In genomic region chr5:3516481-3517075, GRCm38 (mm10) we compare ENCODE assay signal across 8 mouse cellular contexts. TPM values are rescaled to one million over a fixed set of nuclear protein-coding genes. Genes with fewer than 3 reads are reported as not detected.
A peak's percentile ranks its signal among the peaks of the same experiment; 100 is the strongest.
DNase-seq lines count a peak whose midpoint lies in the region; ATAC-seq lines count a peak whose summit lies in the region.

No protein-coding gene starts in this region.

- no peak overlapping the region for H3K4me2 ChIP-seq in liver, embryonic 16.5 days (ENCODE audit: low read depth, low read length)
- no peak overlapping the region for H3K4me2 ChIP-seq in liver, embryonic 11.5 days

- H3K36me3 ChIP-seq in liver, embryonic 16.5 days (ENCODE audit: control insufficient read depth, insufficient read depth): peaks cover 11% of the 10 kb centered on the region
- peaks cover 8% of the 10 kb centered on the region; the same call in 1 of the 2 replicates for H3K36me3 ChIP-seq in liver, embryonic 11.5 days (ENCODE audit: control insufficient read depth, insufficient read depth, low read length)

- intact Hi-C loops in heart, postnatal 10 days (cut with DNase I): loop anchor here (1.0 to 2.0 kb wide), 3 partner anchors 173 to 370 kb away; no protein-coding TSS in a partner anchor

- no peak overlapping the region; the same call in 1 of the 2 replicates for H3K27ac ChIP-seq in liver, embryonic 16.5 days (ENCODE audit: low read length)
- no peak overlapping the region for H3K27ac ChIP-seq in liver, embryonic 11.5 days (ENCODE audit: low read depth, low read length)

- H3K9ac ChIP-seq in liver, embryonic 16.5 days (ENCODE audit: low read depth, low read length): no peak overlapping the region
- H3K9ac ChIP-seq in liver, embryonic 11.5 days (ENCODE audit: low read depth, low read length): no peak overlapping the region

- no peak overlapping the region for H3K4me3 ChIP-seq in liver, embryonic 16.5 days (ENCODE audit: low read depth, low read length)
- H3K4me3 ChIP-seq in liver, embryonic 11.5 days (ENCODE audit: low read depth, low read length): no peak overlapping the region

- no peak for DNase-seq in liver, embryonic 11.5 days (ENCODE audit: low spot score)
- DNase-seq in brain, embryonic 18.5 days (ENCODE audit: low read depth, low spot score): peak; percentile 56
- peak; percentile 71 to 74 for DNase-seq in heart, postnatal 10 days
- peak; percentile 62 to 66 for DNase-seq in kidney, postnatal 36 days
- DNase-seq in lung, postnatal 25 days (ENCODE audit: low spot score): peak; percentile 66
- peak; percentile 34 for DNase-seq in right cerebral cortex, postnatal 14 days
- no peak for DNase-seq in cerebellum, adult 8-10 months

- ATAC-seq in liver, embryonic 16.5 days (ENCODE audit: low read depth): peak; percentile 24; the same call in 1 of the 2 replicates
- ATAC-seq in liver, embryonic 11.5 days (replicated peaks; ENCODE audit: low FRiP score): no peak; the same call in 1 of the 2 replicates

- no peaks in the 10 kb centered on the region for H3K9me3 ChIP-seq in liver, embryonic 16.5 days (replicated peaks; ENCODE audit: control insufficient read depth, low read length)
- H3K9me3 ChIP-seq in liver, embryonic 11.5 days (ENCODE audit: control insufficient read depth, low read length): no peaks in the 10 kb centered on the region

- 59% methylated on average over 9 of the region's 9 CpGs for WGBS in liver, embryonic 16.5 days (ENCODE audit: insufficient replicate concordance)
- WGBS in liver, embryonic 11.5 days: 75% methylated on average over 9 of the region's 9 CpGs

- H3K27me3 ChIP-seq in liver, embryonic 16.5 days (ENCODE audit: control insufficient read depth, insufficient read depth, low read depth, low read length): no peaks in the 10 kb centered on the region
- no peaks in the 10 kb centered on the region for H3K27me3 ChIP-seq in liver, embryonic 11.5 days (replicated peaks; ENCODE audit: control insufficient read depth, insufficient read depth, low read length)

- H3K4me1 ChIP-seq in liver, embryonic 16.5 days (ENCODE audit: control insufficient read depth, low read depth, low read length): peaks cover 11% of the 10 kb centered on the region
- peaks cover 20% of the 10 kb centered on the region for H3K4me1 ChIP-seq in liver, embryonic 11.5 days (replicated peaks; ENCODE audit: control insufficient read depth, insufficient read depth, low read length)

RNA-seq across cellular contexts. Expression of gene Fam133b, which starts 27.1 kb away (rescaled TPM):
- 8.6 and 9.1 TPM in 2 replicates for polyA plus RNA-seq in liver, embryonic 16.5 days (2015; fragmentation: Nextera tagmentation; extraction: Ambion mirVana)
- 26.2 and 28.4 TPM in 2 replicates for polyA plus RNA-seq in liver, embryonic 11.5 days (2014; fragmentation: Nextera tagmentation; extraction: Ambion mirVana)
- total RNA-seq in heart, postnatal 10 days (2021): 10 to 100 TPM; 20.8 to 21.4 TPM

RNA-seq across cellular contexts. Expression of gene 1700109H08Rik, which starts 54.8 kb away (rescaled TPM):
- polyA plus RNA-seq in liver, embryonic 16.5 days (2015; fragmentation: Nextera tagmentation; extraction: Ambion mirVana): 1.0 and 1.2 TPM in 2 replicates
- 1.8 and 3.1 TPM in 2 replicates for polyA plus RNA-seq in liver, embryonic 11.5 days (2014; fragmentation: Nextera tagmentation; extraction: Ambion mirVana)
- total RNA-seq in heart, postnatal 10 days (2021): 1 to 10 TPM; 2.8 to 3.6 TPM

Comparison
In these comparisons a context has a peak if more than half of its experiments do, and no peak if none do; other contexts are left out.
1. DNase-seq: peak in brain, embryonic 18.5 days (single experiment), heart, postnatal 10 days (2 of 2), kidney, postnatal 36 days (2 of 2), lung, postnatal 25 days (single experiment) and right cerebral cortex, postnatal 14 days (single experiment); none in liver, embryonic 11.5 days (single experiment) and cerebellum, adult 8-10 months (single experiment).